Mouse (Mus musculus): Measurements from ENCODE around the gene Tab1. TPM values are rescaled to one million over a fixed set of nuclear protein-coding genes. Genes with fewer than 3 reads are reported as not detected.

Gene Tab1
- polyA plus RNA-seq, 1 experiment: 4.7 TPM

- Histone ChIP-seq H3K27ac (ENCODE audit: control insufficient read depth, insufficient read depth, low read depth, low read length) (no peak overlapping the region), H3K4me1 (ENCODE audit: control insufficient read depth, insufficient read depth, low read length) (peaks cover under 1% of the 10 kb centered on the region), H3K27me3 (ENCODE audit: control insufficient read depth, insufficient read depth, low read length) (no peaks in the 10 kb centered on the region), H3K36me3 (ENCODE audit: control insufficient read depth, insufficient read depth, low read length) (no peaks in the 10 kb centered on the region), H3K4me3 (ENCODE audit: control insufficient read depth, low read depth, low read length) (no peak overlapping the region)
- TF ChIP-seq POLR2A (IDR thresholded peaks at IDR 0.05; ENCODE audit: control insufficient read depth, low read depth, low read length) (no peak), CTCF (IDR thresholded peaks at IDR 0.05; ENCODE audit: control insufficient read depth, insufficient read depth, insufficient replicate concordance, low read depth, low read length) (peak; percentile 25; the same call in 1 of the 2 replicates)
Observed at GRCm38 (mm10) chr15:80105490-80106410, 27.2 kb upstream of the Tab1 start.

- H3K27me3 ChIP-seq (ENCODE audit: control insufficient read depth, insufficient read depth, low read length): no peaks in the 10 kb centered on the region
- no peak overlapping the region for H3K4me3 ChIP-seq (ENCODE audit: control insufficient read depth, low read depth, low read length)
- no peak overlapping the region for H3K27ac ChIP-seq (ENCODE audit: control insufficient read depth, insufficient read depth, low read depth, low read length)
- H3K4me1 ChIP-seq (ENCODE audit: control insufficient read depth, insufficient read depth, low read length): no peaks in the 10 kb centered on the region; the same call in 1 of the 2 replicates
- H3K36me3 ChIP-seq (ENCODE audit: control insufficient read depth, insufficient read depth, low read length): no peaks in the 10 kb centered on the region
- TF ChIP-seq CTCF (IDR thresholded peaks at IDR 0.05; ENCODE audit: control insufficient read depth, insufficient read depth, insufficient replicate concordance, low read depth, low read length) (no peak), POLR2A (IDR thresholded peaks at IDR 0.05; ENCODE audit: control insufficient read depth, low read depth, low read length) (no peak)
Observed at GRCm38 (mm10) chr15:80107143-80107542, 25.8 kb upstream of the Tab1 start.

DNA sequence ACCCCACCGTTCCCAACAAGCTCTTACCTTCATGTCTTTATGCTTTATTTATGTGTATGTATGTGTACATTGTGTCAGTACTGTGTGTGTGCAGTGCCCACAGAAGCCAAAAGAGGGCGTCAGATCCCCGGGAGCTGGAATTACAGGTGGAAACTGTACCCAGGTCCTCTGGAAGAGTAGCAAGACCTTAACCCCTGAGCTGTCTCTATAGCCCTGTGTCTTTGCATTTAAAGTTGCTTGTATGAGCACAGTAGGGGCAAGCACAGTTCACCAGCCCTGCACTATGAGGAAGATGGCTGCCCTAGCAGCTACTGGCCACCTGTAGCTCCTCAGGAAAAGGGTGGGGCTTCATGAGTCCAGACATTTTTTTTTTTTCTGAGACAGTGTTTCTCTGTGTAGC is 25.4 kb upstream of the Tab1 start:
- no peak overlapping the region for H3K4me3 ChIP-seq (ENCODE audit: control insufficient read depth, low read depth, low read length)
- no peaks in the 10 kb centered on the region; the same call in 1 of the 2 replicates for H3K4me1 ChIP-seq (ENCODE audit: control insufficient read depth, insufficient read depth, low read length)
- TF ChIP-seq CTCF (IDR thresholded peaks at IDR 0.05; ENCODE audit: control insufficient read depth, insufficient read depth, insufficient replicate concordance, low read depth, low read length) (no peak), POLR2A (IDR thresholded peaks at IDR 0.05; ENCODE audit: control insufficient read depth, low read depth, low read length) (no peak)
- no peaks in the 10 kb centered on the region for H3K27me3 ChIP-seq (ENCODE audit: control insufficient read depth, insufficient read depth, low read length)
- no peaks in the 10 kb centered on the region for H3K36me3 ChIP-seq (ENCODE audit: control insufficient read depth, insufficient read depth, low read length)
- no peak overlapping the region for H3K27ac ChIP-seq (ENCODE audit: control insufficient read depth, insufficient read depth, low read depth, low read length)

GRCm38 (mm10) chr15:80111436-80111835 is 21.5 kb upstream of the Tab1 start:
- TF ChIP-seq POLR2A (IDR thresholded peaks at IDR 0.05; ENCODE audit: control insufficient read depth, low read depth, low read length) (no peak), CTCF (IDR thresholded peaks at IDR 0.05; ENCODE audit: control insufficient read depth, insufficient read depth, insufficient replicate concordance, low read depth, low read length) (no peak)
- H3K36me3 ChIP-seq (ENCODE audit: control insufficient read depth, insufficient read depth, low read length): no peaks in the 10 kb centered on the region
- no peak overlapping the region for H3K27ac ChIP-seq (ENCODE audit: control insufficient read depth, insufficient read depth, low read depth, low read length)
- H3K4me3 ChIP-seq (ENCODE audit: control insufficient read depth, low read depth, low read length): no peak overlapping the region
- no peaks in the 10 kb centered on the region for H3K27me3 ChIP-seq (ENCODE audit: control insufficient read depth, insufficient read depth, low read length)
- H3K4me1 ChIP-seq (ENCODE audit: control insufficient read depth, insufficient read depth, low read length): peaks cover 17% of the 10 kb centered on the region

DNA sequence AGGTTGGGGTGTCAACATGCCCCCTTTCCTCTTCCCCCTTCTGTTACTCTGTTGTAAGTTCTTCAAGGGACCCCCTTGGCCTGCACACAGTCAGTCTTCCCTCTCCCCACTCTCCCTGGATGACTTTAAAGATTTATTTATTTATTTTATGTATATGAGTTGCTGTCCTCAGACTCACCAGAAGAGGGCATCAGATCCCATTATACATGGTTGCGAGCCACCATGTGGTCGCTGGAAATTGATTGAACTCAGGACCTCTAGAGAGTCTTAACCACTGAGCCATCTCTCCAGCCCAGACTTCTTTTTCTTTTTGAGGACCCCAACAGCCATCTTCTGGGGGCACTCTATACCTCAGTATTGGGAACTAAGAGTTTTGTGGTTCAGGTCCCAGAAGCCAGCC is 20.4 kb upstream of the Tab1 start:
- peaks cover 23% of the 10 kb centered on the region for H3K4me1 ChIP-seq (ENCODE audit: control insufficient read depth, insufficient read depth, low read length)
- no peaks in the 10 kb centered on the region for H3K27me3 ChIP-seq (ENCODE audit: control insufficient read depth, insufficient read depth, low read length)
- no peak overlapping the region for H3K27ac ChIP-seq (ENCODE audit: control insufficient read depth, insufficient read depth, low read depth, low read length)
- TF ChIP-seq POLR2A (IDR thresholded peaks at IDR 0.05; ENCODE audit: control insufficient read depth, low read depth, low read length) (no peak), CTCF (IDR thresholded peaks at IDR 0.05; ENCODE audit: control insufficient read depth, insufficient read depth, insufficient replicate concordance, low read depth, low read length) (no peak)
- H3K36me3 ChIP-seq (ENCODE audit: control insufficient read depth, insufficient read depth, low read length): no peaks in the 10 kb centered on the region
- H3K4me3 ChIP-seq (ENCODE audit: control insufficient read depth, low read depth, low read length): no peak overlapping the region

GRCm38 (mm10) chr15:80114414-80114813 is 18.5 kb upstream of the Tab1 start:
- Histone ChIP-seq H3K4me1 (ENCODE audit: control insufficient read depth, insufficient read depth, low read length) (peaks cover 25% of the 10 kb centered on the region), H3K36me3 (ENCODE audit: control insufficient read depth, insufficient read depth, low read length) (no peaks in the 10 kb centered on the region), H3K27ac (ENCODE audit: control insufficient read depth, insufficient read depth, low read depth, low read length) (no peak overlapping the region), H3K4me3 (ENCODE audit: control insufficient read depth, low read depth, low read length) (no peak overlapping the region), H3K27me3 (ENCODE audit: control insufficient read depth, insufficient read depth, low read length) (no peaks in the 10 kb centered on the region)
- no peak for TF ChIP-seq POLR2A (IDR thresholded peaks at IDR 0.05; ENCODE audit: control insufficient read depth, low read depth, low read length)
- no peak for TF ChIP-seq CTCF (IDR thresholded peaks at IDR 0.05; ENCODE audit: control insufficient read depth, insufficient read depth, insufficient replicate concordance, low read depth, low read length)

DNA sequence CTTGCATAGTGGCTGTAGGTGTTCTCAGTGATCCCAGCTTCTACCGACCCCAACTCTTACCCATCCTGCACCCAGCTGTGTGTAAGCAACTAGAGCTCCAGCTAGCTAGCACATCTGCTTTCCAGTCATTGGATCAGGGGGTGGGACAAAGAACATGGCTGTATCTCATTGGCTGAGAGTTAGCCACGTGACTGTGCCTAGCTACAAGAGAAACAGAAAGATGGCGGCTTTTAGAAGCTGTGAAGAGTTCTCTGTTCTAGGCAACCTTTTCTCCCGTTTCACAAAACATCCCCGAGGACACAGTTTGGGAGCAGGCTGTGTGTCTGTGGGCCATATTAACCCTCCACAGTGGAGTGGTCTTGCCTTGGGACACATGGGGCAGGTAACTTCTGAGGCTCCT is 17.7 kb upstream of the Tab1 start:
- Histone ChIP-seq H3K4me1 (ENCODE audit: control insufficient read depth, insufficient read depth, low read length) (peaks cover 25% of the 10 kb centered on the region), H3K27me3 (ENCODE audit: control insufficient read depth, insufficient read depth, low read length) (no peaks in the 10 kb centered on the region), H3K4me3 (ENCODE audit: control insufficient read depth, low read depth, low read length) (peak overlapping the region; percentile 82), H3K36me3 (ENCODE audit: control insufficient read depth, insufficient read depth, low read length) (no peaks in the 10 kb centered on the region), H3K27ac (ENCODE audit: control insufficient read depth, insufficient read depth, low read depth, low read length) (no peak overlapping the region; the same call in 1 of the 2 replicates)
- TF ChIP-seq POLR2A (IDR thresholded peaks at IDR 0.05; ENCODE audit: control insufficient read depth, low read depth, low read length) (no peak), CTCF (IDR thresholded peaks at IDR 0.05; ENCODE audit: control insufficient read depth, insufficient read depth, insufficient replicate concordance, low read depth, low read length) (no peak)

Data from testis, adult 2 months (tissue).